Mouse (Mus musculus) pancreas, adult 10 weeks (tissue): ENCODE measurements around the gene Fut4. TPM values are rescaled to one million over a fixed set of nuclear protein-coding genes. Genes with fewer than 3 reads are reported as not detected.

ENCODE experiments used
- polyA plus RNA-seq: library from polyadenylated mRNA; stranded (reverse); fragments of 350-450 nt; fragmentation: Illumina TruSeq; extraction: RNeasy Lipid Tissue Mini Kit (QIAGEN cat#74804); gene quantifications from one replicate; pipeline ENCODE4 v1.2.3, GENCODE M21; 2015; ENCODE audit warnings: low read depth, low replicate concordance; ENCODE audit not compliant: insufficient read depth

The Fut4 gene
- 0.78 TPM for polyA plus RNA-seq

GRCm38 (mm10) chr9:14752001-14752522 lies at the start of gene Fut4:
Fut4 (minus strand) TSS chr9:14752393.

GRCm38 (mm10) chr9:14784039-14785002 lies 32.1 kb upstream of the Fut4 start, which contains the start of the genes Mre11a and Ankrd49:
Mre11a (plus strand) TSS chr9:14784654.
Ankrd49 (minus strand) TSS chr9:14784856.

GRCm38 (mm10) chr9:14770803-14771471 lies 18.7 kb upstream of the Fut4 start, which contains the start of gene 1700012B09Rik:
1700012B09Rik (minus strand) TSS chr9:14771030.

GRCm38 (mm10) chr9:14740151-14740924 lies 11.9 kb downstream of the Fut4 start, which contains the start of gene Piwil4:
Piwil4 (minus strand) TSS chr9:14740733.

Other genes starting within 250 kb of the Fut4 start
- gene Amotl1, start 107.3 kb downstream of the Fut4 start, polyA plus RNA-seq, result 10.3 TPM
- not detected for gene Piwil4, start 11.7 kb downstream of the Fut4 start, polyA plus RNA-seq
- not detected for gene 1700012B09Rik, start 18.6 kb upstream of the Fut4 start, polyA plus RNA-seq
- 3.4 TPM for gene Mre11a, start 32.3 kb upstream of the Fut4 start, polyA plus RNA-seq
- gene Ankrd49, start 32.5 kb upstream of the Fut4 start, polyA plus RNA-seq, result 3.8 TPM
- gene Gpr83, start 107.8 kb upstream of the Fut4 start, polyA plus RNA-seq, result not detected
- gene Izumo1r, start 151.6 kb upstream of the Fut4 start, polyA plus RNA-seq, result not detected